Mouse (Mus musculus) C2C12 (cell line): Measurements from ENCODE around the gene Cdh5.
"Not testable (repeated sequence)": the region's sequence is repeated elsewhere in the genome, so short reads cannot be mapped to it uniquely, and the experiment has no call there.

Experiments
- CEBPB ChIP-seq: IDR thresholded peaks from one replicate; pipeline ENCODE4 v1.6.1; 2011; ENCODE audit warnings: low read depth, mild to moderate bottlenecking, control low read depth, moderate library complexity
- CTCF ChIP-seq: IDR thresholded peaks from one replicate; pipeline ENCODE4 v1.5.1; 2011; ENCODE audit not compliant: control insufficient read depth, insufficient read depth, insufficient read length
- FOSL1 ChIP-seq: IDR thresholded peaks from one replicate; pipeline ENCODE4 v1.8.0; 2011; ENCODE audit warnings: mild to moderate bottlenecking, low read length; ENCODE audit not compliant: poor library complexity, insufficient read depth, severe bottlenecking
- MAX ChIP-seq: IDR thresholded peaks from one replicate; pipeline ENCODE4 v1.6.1; 2011; ENCODE audit warnings: mild to moderate bottlenecking, control low read depth
- MYOD1 ChIP-seq: IDR thresholded peaks from one replicate; pipeline ENCODE4 v1.6.1; 2011; ENCODE audit warnings: low read depth; ENCODE audit not compliant: control insufficient read depth, insufficient read length
- MYOG ChIP-seq: IDR thresholded peaks from one replicate; pipeline ENCODE4 v1.6.1; 2011; ENCODE audit not compliant: control insufficient read depth, insufficient read length; ENCODE audit errors: extremely low read depth
- USF1 ChIP-seq: IDR thresholded peaks from one replicate; pipeline ENCODE4 v1.6.1; 2011; ENCODE audit warnings: low read depth, mild to moderate bottlenecking, control low read depth, moderate library complexity

GRCm38 (mm10) chr8:104087878-104088277 lies 13.5 kb upstream of the Cdh5 start:
- TF ChIP-seq CTCF, MAX, USF1, MYOG, CEBPB, MYOD1, FOSL1: not testable (repeated sequence)
